Mouse (Mus musculus) frontal cortex, postnatal 25 days (tissue): ENCODE results near the gene Rnf227.
A peak's percentile ranks its signal among the peaks of the same experiment; 100 is the strongest.

Experiments used
- DNase-seq, 2 experiments: peaks; one replicate each; pipeline ENCODE4 v3.0.0; 2022; ENCODE audit warnings: low spot score in 2 of 2

Gene Rnf227

GRCm38 (mm10) chr11:69370817-69371215 is 30.6 kb downstream of the Rnf227 start:
- DNase-seq: no peak

GRCm38 (mm10) chr11:69371601-69372000 is 31.3 kb downstream of the Rnf227 start:
- DNase-seq: no peak

GRCm38 (mm10) chr11:69372056-69372779 is 32.0 kb downstream of the Rnf227 start:
- peak in 1 of 2 experiments; percentile 35 for DNase-seq

- no peak for DNase-seq
These were observed 32.5 kb downstream of the Rnf227 start for GRCm38 (mm10) chr11:69372780-69373170.

GRCm38 (mm10) chr11:69373223-69373965 is 33.1 kb downstream of the Rnf227 start:
- no peak for DNase-seq

- no peak for DNase-seq
These were observed 35.4 kb downstream of the Rnf227 start for GRCm38 (mm10) chr11:69375646-69376045.

- no peak for DNase-seq
These were observed 37.5 kb downstream of the Rnf227 start for GRCm38 (mm10) chr11:69377766-69378165.

- no peak for DNase-seq
These were observed 39.3 kb downstream of the Rnf227 start for GRCm38 (mm10) chr11:69379600-69379999.

- no peak for DNase-seq
These were observed 41.1 kb downstream of the Rnf227 start for GRCm38 (mm10) chr11:69381356-69381755.

- no peak for DNase-seq
These were observed 42.3 kb downstream of the Rnf227 start for GRCm38 (mm10) chr11:69382478-69383105.

GRCm38 (mm10) chr11:69384979-69385378 is 44.7 kb downstream of the Rnf227 start:
- DNase-seq: no peak

- DNase-seq: no peak
These were observed 46.5 kb downstream of the Rnf227 start for GRCm38 (mm10) chr11:69386758-69387157.

- DNase-seq: no peak
These were observed 48.4 kb downstream of the Rnf227 start for GRCm38 (mm10) chr11:69388680-69389079.

GRCm38 (mm10) chr11:69389531-69390399 is 49.5 kb downstream of the Rnf227 start:
- peak in 1 of 2 experiments; percentile 28 for DNase-seq

GRCm38 (mm10) chr11:69390400-69391034 is 50.3 kb downstream of the Rnf227 start:
- DNase-seq: peak in 1 of 2 experiments; percentile 72
